ENCODE assay signal across 23 mouse cellular contexts in genomic region chr9:120112472-120112871, GRCm38 (mm10). TPM values are rescaled to one million over a fixed set of nuclear protein-coding genes. Genes with fewer than 3 reads are reported as not detected.
DNase-seq lines count a peak whose midpoint lies in the region; ATAC-seq and TF ChIP-seq lines count a peak whose summit lies in the region.
"Had no signal": no experiment of that assay in that cellular context is flagged by ENCODE, and none has a peak within 500 bp of the region (broad histone marks: within the 10 kb centered on the region; RNA-seq: fewer than 3 reads in every experiment).

No protein-coding gene starts in this region.

- TF ChIP-seq RAD21 in MEL (IDR thresholded peaks at IDR 0.05; ENCODE audit: low read depth, low read length) = no peak

- peaks cover 22% of the 10 kb centered on the region for H3K4me1 ChIP-seq in heart, embryonic 10.5 days
- H3K4me1 ChIP-seq in MEL (ENCODE audit: control insufficient read depth in 1 of 2, insufficient read depth in 2 of 2, low read length in 2 of 2) = peaks cover 21 to 41% of the 10 kb centered on the region in 2 experiments
- H3K4me1 ChIP-seq in liver, embryonic 15.5 days (replicated peaks) = peaks cover 73% of the 10 kb centered on the region
- peaks cover 9% of the 10 kb centered on the region for H3K4me1 ChIP-seq in midbrain, embryonic 13.5 days (replicated peaks)

- no peak overlapping the region for H3K4me3 ChIP-seq in heart, embryonic 10.5 days
- H3K4me3 ChIP-seq in MEL (ENCODE audit: control insufficient read depth in 1 of 2, insufficient read depth in 1 of 2, low read depth in 2 of 2, low read length in 2 of 2) = no peak overlapping the region; a peak in 1 of 4 replicates
- peak overlapping the region; percentile 27 for H3K4me3 ChIP-seq in liver, embryonic 15.5 days (replicated peaks)
- H3K4me3 ChIP-seq in midbrain, embryonic 13.5 days (replicated peaks) = no peak overlapping the region
- H3K4me3 ChIP-seq: embryonic facial prominence, embryonic 13.5 days; forebrain, embryonic 15.5 days; hindbrain, embryonic 12.5 days; limb, embryonic 13.5 days had no signal

- 75% methylated on average over 6 of the region's 6 CpGs for WGBS in heart, embryonic 10.5 days
- 27% methylated on average over 6 of the region's 6 CpGs for WGBS in liver, embryonic 15.5 days (ENCODE audit: insufficient replicate concordance)
- 91% methylated on average over 6 of the region's 6 CpGs for WGBS in midbrain, embryonic 13.5 days

- peaks cover 37% of the 10 kb centered on the region for H3K79me2 ChIP-seq in MEL (ENCODE audit: control insufficient read depth, insufficient read depth, low read length, poor library complexity)

- H3K36me3 ChIP-seq in heart, embryonic 10.5 days = peaks cover 10% of the 10 kb centered on the region
- peaks cover 7 to 39% of the 10 kb centered on the region in 2 experiments for H3K36me3 ChIP-seq in MEL (ENCODE audit: control insufficient read depth in 1 of 2, insufficient read depth in 2 of 2, low read length in 2 of 2)
- peaks cover 13% of the 10 kb centered on the region for H3K36me3 ChIP-seq in liver, embryonic 15.5 days (replicated peaks)
- peaks cover 11% of the 10 kb centered on the region for H3K36me3 ChIP-seq in midbrain, embryonic 13.5 days

- no peak overlapping the region for H3K27ac ChIP-seq in heart, embryonic 10.5 days
- H3K27ac ChIP-seq in MEL (ENCODE audit: control insufficient read depth, low read depth, low read length) = peak overlapping the region; percentile 97
- H3K27ac ChIP-seq in liver, embryonic 15.5 days (replicated peaks) = peak overlapping the region; percentile 99
- no peak overlapping the region for H3K27ac ChIP-seq in midbrain, embryonic 13.5 days
- H3K27ac ChIP-seq: embryonic facial prominence, embryonic 13.5 days; forebrain, embryonic 15.5 days; hindbrain, embryonic 12.5 days; limb, embryonic 13.5 days had no signal

- DNase-seq in heart, embryonic 10.5 days (ENCODE audit: low spot score) = peak; percentile 76
- DNase-seq in heart, adult 11 months = no peak
- peak; percentile 74 for DNase-seq in MEL (ENCODE audit: low read depth, low spot score)
- no peak for DNase-seq in natural killer cell, adult 2 months (ENCODE audit: low spot score in 2 of 2)
- DNase-seq: cerebellum, adult 11-12 months; cerebellum, postnatal 25 days; gastrocnemius, postnatal 36 days; kidney, adult 8-10 months; kidney, postnatal 36 days; layer of hippocampus, adult 9-11 months; right cerebral cortex, postnatal 25 days had no signal

- peak overlapping the region; percentile 96 for H3K4me2 ChIP-seq in liver, embryonic 15.5 days
- no peak overlapping the region for H3K4me2 ChIP-seq in midbrain, embryonic 13.5 days (replicated peaks)
- H3K4me2 ChIP-seq: embryonic facial prominence, embryonic 13.5 days; forebrain, embryonic 15.5 days; hindbrain, embryonic 12.5 days; limb, embryonic 13.5 days had no signal

- peak; percentile 82 to 92 for TF ChIP-seq EP300 in MEL (IDR thresholded peaks at IDR 0.05; ENCODE audit: low read depth in 1 of 2, low read length in 2 of 2)

- ATAC-seq in erythroblast, adult 5-6 weeks (replicated peaks; ENCODE audit: low FRiP score, poor library complexity, severe bottlenecking) = peak; percentile 23
- ATAC-seq in liver, embryonic 15.5 days (ENCODE audit: insufficient read depth) = peak; percentile 5
- no peak for ATAC-seq in midbrain, embryonic 13.5 days
- no peak for ATAC-seq in activated CD4-positive, CD25-positive, alpha-beta regulatory T cell, adult 4 months
- ATAC-seq: forebrain, embryonic 15.5 days; inflammation-experienced regulatory T-cells, adult 6 months; lung, postnatal 0 days had no signal

- no peak for TF ChIP-seq CTCF in MEL (IDR thresholded peaks at IDR 0.05 in 2 of 3, conservative IDR thresholded peaks at IDR 0.05 in 1 of 3; ENCODE audit: control insufficient read depth in 1 of 3, insufficient read depth in 1 of 3, low read depth in 2 of 3, low read length in 3 of 3, poor library complexity in 1 of 3, severe bottlenecking in 1 of 3)

- H3K9ac ChIP-seq in MEL (ENCODE audit: control insufficient read depth, low read depth, low read length, poor library complexity, severe bottlenecking) = peak overlapping the region; percentile 16
- peak overlapping the region; percentile 41 for H3K9ac ChIP-seq in liver, embryonic 15.5 days
- no peak overlapping the region for H3K9ac ChIP-seq in midbrain, embryonic 13.5 days (replicated peaks)
- H3K9ac ChIP-seq: embryonic facial prominence, embryonic 13.5 days; forebrain, embryonic 15.5 days; hindbrain, embryonic 12.5 days; limb, embryonic 13.5 days had no signal

- no peaks in the 10 kb centered on the region for H3K27me3 ChIP-seq in heart, embryonic 10.5 days (ENCODE audit: insufficient read depth, poor library complexity, severe bottlenecking)
- H3K27me3 ChIP-seq in MEL (ENCODE audit: control insufficient read depth in 1 of 2, insufficient read depth in 2 of 2, low read length in 2 of 2) = no peaks in the 10 kb centered on the region
- H3K27me3 ChIP-seq in liver, embryonic 15.5 days = no peaks in the 10 kb centered on the region
- no peaks in the 10 kb centered on the region for H3K27me3 ChIP-seq in midbrain, embryonic 13.5 days
- H3K27me3 ChIP-seq: embryonic facial prominence, embryonic 13.5 days; forebrain, embryonic 15.5 days; hindbrain, embryonic 12.5 days; limb, embryonic 13.5 days had no signal

- no peaks in the 10 kb centered on the region for H3K9me3 ChIP-seq in heart, embryonic 10.5 days
- H3K9me3 ChIP-seq in MEL (replicated peaks; ENCODE audit: insufficient read depth, low read length) = no peaks in the 10 kb centered on the region
- no peaks in the 10 kb centered on the region for H3K9me3 ChIP-seq in liver, embryonic 15.5 days (replicated peaks)
- no peaks in the 10 kb centered on the region for H3K9me3 ChIP-seq in midbrain, embryonic 13.5 days
- H3K9me3 ChIP-seq: embryonic facial prominence, embryonic 13.5 days; forebrain, embryonic 15.5 days; hindbrain, embryonic 12.5 days; limb, embryonic 13.5 days had no signal

- peak in 1 of 2 experiments; percentile 34; a peak in 1 of 4 replicates for TF ChIP-seq POLR2A in MEL (IDR thresholded peaks at IDR 0.05; ENCODE audit: control insufficient read depth in 1 of 2, insufficient read depth in 1 of 2, low read depth in 1 of 2, low read length in 2 of 2, poor library complexity in 1 of 2)

RNA-seq across cellular contexts. Expression of gene Slc25a38, which starts 2.3 kb away (rescaled TPM):
- 39.8 and 42.1 TPM in 2 replicates for polyA plus RNA-seq in heart, embryonic 10.5 days (2016; fragmentation: Nextera tagmentation; extraction: Ambion mirVana)
- 76.1 and 87.6 TPM in 2 replicates for total RNA-seq in MEL (2012; rRNA removed)
- 10 to 100 TPM in 1 of 2 experiments, not detected in 1; 81.3 TPM for polyA plus RNA-seq in MEL (2012; ENCODE audit: insufficient read depth in 1 of 2, insufficient read length in 2 of 2, low read depth in 1 of 2, low replicate concordance in 2 of 2, missing spikeins in 1 of 2)
- total RNA-seq in erythroblast, adult 5-6 weeks (2015; ENCODE audit: low replicate concordance) = 79.7 and 177 TPM in 2 replicates
- total RNA-seq in erythroblast, adult 5-6 weeks (2017; ENCODE audit: low replicate concordance) = 230 and 266 TPM in 2 replicates
- 130 and 137 TPM in 2 replicates for polyA plus RNA-seq in liver, embryonic 15.5 days (2015; fragmentation: Nextera tagmentation; extraction: Ambion mirVana)
- polyA plus RNA-seq in midbrain, embryonic 13.5 days (2015; fragmentation: Nextera tagmentation; extraction: Ambion mirVana) = 37.2 and 39.2 TPM in 2 replicates
- 10 to 100 TPM; 17.7 to 19.2 TPM for polyA plus RNA-seq in activated CD4-positive, CD25-positive, alpha-beta regulatory T cell, adult 4 months (2017; shearing (Covaris generic))

RNA-seq across cellular contexts. Expression of gene Rpsa, which starts 15.0 kb away (rescaled TPM):
- 1,047 and 1,189 TPM in 2 replicates for polyA plus RNA-seq in heart, embryonic 10.5 days (2016; fragmentation: Nextera tagmentation; extraction: Ambion mirVana)
- 1,584 and 1,827 TPM in 2 replicates for total RNA-seq in MEL (2012; rRNA removed)
- 1,000 to 10,000 TPM in 1 of 2 experiments, 100 to 1,000 TPM in 1; 726 to 4,532 TPM for polyA plus RNA-seq in MEL (2012; ENCODE audit: insufficient read depth in 1 of 2, insufficient read length in 2 of 2, low read depth in 1 of 2, low replicate concordance in 2 of 2, missing spikeins in 1 of 2)
- total RNA-seq in erythroblast, adult 5-6 weeks (2015; ENCODE audit: low replicate concordance) = 532 and 535 TPM in 2 replicates
- total RNA-seq in erythroblast, adult 5-6 weeks (2017; ENCODE audit: low replicate concordance) = 872 and 875 TPM in 2 replicates
- 830 and 871 TPM in 2 replicates for polyA plus RNA-seq in liver, embryonic 15.5 days (2015; fragmentation: Nextera tagmentation; extraction: Ambion mirVana)
- polyA plus RNA-seq in midbrain, embryonic 13.5 days (2015; fragmentation: Nextera tagmentation; extraction: Ambion mirVana) = 935 and 992 TPM in 2 replicates
- 1,000 to 10,000 TPM; 3,266 to 3,639 TPM for polyA plus RNA-seq in activated CD4-positive, CD25-positive, alpha-beta regulatory T cell, adult 4 months (2017; shearing (Covaris generic))

RNA-seq across cellular contexts. Expression of gene Ccr8, which starts 20.6 kb away (rescaled TPM):
- polyA plus RNA-seq in heart, embryonic 10.5 days (2016; fragmentation: Nextera tagmentation; extraction: Ambion mirVana) = not detected in 2 replicates
- total RNA-seq in MEL (2012; rRNA removed) = not detected in 2 replicates
- not detected for polyA plus RNA-seq in MEL (2012; ENCODE audit: insufficient read depth in 1 of 2, insufficient read length in 2 of 2, low read depth in 1 of 2, low replicate concordance in 2 of 2, missing spikeins in 1 of 2)
- total RNA-seq in erythroblast, adult 5-6 weeks (2015; ENCODE audit: low replicate concordance) = not detected in 2 replicates
- not detected in 2 replicates for total RNA-seq in erythroblast, adult 5-6 weeks (2017; ENCODE audit: low replicate concordance)
- 0.07 TPM in 1 of 2 replicates, not detected in the other for polyA plus RNA-seq in liver, embryonic 15.5 days (2015; fragmentation: Nextera tagmentation; extraction: Ambion mirVana)
- polyA plus RNA-seq in midbrain, embryonic 13.5 days (2015; fragmentation: Nextera tagmentation; extraction: Ambion mirVana) = not detected in 2 replicates
- polyA plus RNA-seq in activated CD4-positive, CD25-positive, alpha-beta regulatory T cell, adult 4 months (2017; shearing (Covaris generic)) = 10 to 100 TPM; 72.0 to 97.2 TPM
- total RNA-seq: gastrocnemius, postnatal 36 days; left cerebral cortex, postnatal 10 days had no signal
- polyA plus RNA-seq: forebrain, embryonic 15.5 days; hindbrain, embryonic 12.5 days; neural tube, embryonic 14.5 days had no signal

RNA-seq across cellular contexts. Expression of gene Mobp, which starts 37.0 kb away (rescaled TPM):
- polyA plus RNA-seq in heart, embryonic 10.5 days (2016; fragmentation: Nextera tagmentation; extraction: Ambion mirVana) = not detected in 2 replicates
- total RNA-seq in MEL (2012; rRNA removed) = not detected in 2 replicates
- not detected for polyA plus RNA-seq in MEL (2012; ENCODE audit: insufficient read depth in 1 of 2, insufficient read length in 2 of 2, low read depth in 1 of 2, low replicate concordance in 2 of 2, missing spikeins in 1 of 2)
- not detected in 2 replicates for total RNA-seq in erythroblast, adult 5-6 weeks (2015; ENCODE audit: low replicate concordance)
- total RNA-seq in erythroblast, adult 5-6 weeks (2017; ENCODE audit: low replicate concordance) = not detected in 2 replicates
- polyA plus RNA-seq in liver, embryonic 15.5 days (2015; fragmentation: Nextera tagmentation; extraction: Ambion mirVana) = not detected in 2 replicates
- polyA plus RNA-seq in midbrain, embryonic 13.5 days (2015; fragmentation: Nextera tagmentation; extraction: Ambion mirVana) = 0.07 and 0.54 TPM in 2 replicates
- not detected for polyA plus RNA-seq in activated CD4-positive, CD25-positive, alpha-beta regulatory T cell, adult 4 months (2017; shearing (Covaris generic))
- total RNA-seq: gastrocnemius, postnatal 36 days had no signal
- polyA plus RNA-seq: embryonic facial prominence, embryonic 13.5 days; hindbrain, embryonic 12.5 days; limb, embryonic 13.5 days; lung, postnatal 0 days had no signal

RNA-seq across cellular contexts. Expression of gene Cx3cr1, which starts 42.8 kb away (rescaled TPM):
- polyA plus RNA-seq in heart, embryonic 10.5 days (2016; fragmentation: Nextera tagmentation; extraction: Ambion mirVana) = 1.1 and 4.1 TPM in 2 replicates
- total RNA-seq in MEL (2012; rRNA removed) = not detected in 2 replicates
- not detected for polyA plus RNA-seq in MEL (2012; ENCODE audit: insufficient read depth in 1 of 2, insufficient read length in 2 of 2, low read depth in 1 of 2, low replicate concordance in 2 of 2, missing spikeins in 1 of 2)
- 6.7 and 7.3 TPM in 2 replicates for total RNA-seq in erythroblast, adult 5-6 weeks (2015; ENCODE audit: low replicate concordance)
- total RNA-seq in erythroblast, adult 5-6 weeks (2017; ENCODE audit: low replicate concordance) = 8.8 and 13.7 TPM in 2 replicates
- polyA plus RNA-seq in liver, embryonic 15.5 days (2015; fragmentation: Nextera tagmentation; extraction: Ambion mirVana) = 2.7 and 3.5 TPM in 2 replicates
- 6.1 and 6.6 TPM in 2 replicates for polyA plus RNA-seq in midbrain, embryonic 13.5 days (2015; fragmentation: Nextera tagmentation; extraction: Ambion mirVana)
- under 1 TPM in 1 of 2 experiments, not detected in 1; 0.43 TPM for polyA plus RNA-seq in activated CD4-positive, CD25-positive, alpha-beta regulatory T cell, adult 4 months (2017; shearing (Covaris generic))

Comparison
In these comparisons a context has a peak if more than half of its experiments do, and no peak if none do; other contexts are left out.
1. DNase-seq: peak in heart, embryonic 10.5 days (single experiment) and MEL (single experiment); none in heart, adult 11 months (single experiment) and natural killer cell, adult 2 months (0 of 2).
2. H3K27ac ChIP-seq: peak in MEL (single experiment) and liver, embryonic 15.5 days (single experiment); none in heart, embryonic 10.5 days (single experiment) and midbrain, embryonic 13.5 days (single experiment).
3. ATAC-seq: peak in erythroblast, adult 5-6 weeks (single experiment) and liver, embryonic 15.5 days (single experiment); none in midbrain, embryonic 13.5 days (single experiment) and activated CD4-positive, CD25-positive, alpha-beta regulatory T cell, adult 4 months (single experiment).
4. RNA of gene Ccr8, which starts 20.6 kb away (polyA plus RNA-seq): 72.0 to 97.2 TPM in activated CD4-positive, CD25-positive, alpha-beta regulatory T cell, adult 4 months; 0.07 TPM in liver, embryonic 15.5 days, not detected in MEL, not detected in heart, embryonic 10.5 days and not detected in midbrain, embryonic 13.5 days; every median in the first group is over 10 times any median in the second.